In genomic region chr4:43058753-43059654, GRCm38 (mm10) we compare ENCODE assay signal across 8 mouse cellular contexts. TPM values are rescaled to one million over a fixed set of nuclear protein-coding genes. Genes with fewer than 3 reads are reported as not detected.
A peak's percentile ranks its signal among the peaks of the same experiment; 100 is the strongest.
DNase-seq lines count a peak whose midpoint lies in the region; ATAC-seq lines count a peak whose summit lies in the region.

TSS of gene Unc13b (plus strand) at chr4:43058953.

- peak; percentile 97 for DNase-seq in A20 (ENCODE audit: low read depth, low spot score)
- DNase-seq in brain, embryonic 18.5 days (ENCODE audit: low read depth, low spot score) = peak; percentile 89
- peak; percentile 87 to 90 for DNase-seq in heart, adult 9 months (ENCODE audit: low spot score in 2 of 2)
- peak; percentile 92 for DNase-seq in kidney, adult 9 months
- peak; percentile 92 for DNase-seq in liver
- DNase-seq in spleen, postnatal 4 days (ENCODE audit: low spot score in 2 of 2) = peak; percentile 78 to 85

- ATAC-seq in erythroblast, adult 5-6 weeks (replicated peaks; ENCODE audit: low FRiP score, poor library complexity, severe bottlenecking) = peak; percentile 91
- ATAC-seq in monocyte, adult 5-6 weeks (replicated peaks; ENCODE audit: insufficient number of reproducible peaks, low FRiP score, low TSS enrichment, poor library complexity, severe bottlenecking) = peak; percentile 77

RNA-seq across cellular contexts. Expression of gene Unc13b, which starts in this region (rescaled TPM):
- not detected in 2 replicates for total RNA-seq in erythroblast, adult 5-6 weeks (2015; ENCODE audit: low replicate concordance)
- not detected in 2 replicates for total RNA-seq in erythroblast, adult 5-6 weeks (2017; ENCODE audit: low replicate concordance)
- total RNA-seq in monocyte, adult 5-6 weeks (2017) = 0.78 to 3.3 TPM (median 1.7 TPM) in 3 replicates

Comparison
In these comparisons a context has a peak if more than half of its experiments do, and no peak if none do; other contexts are left out.
1. Peak in every context shown above with its lines: DNase-seq and ATAC-seq.
2. Peak in ATAC-seq in erythroblast, adult 5-6 weeks; RNA of the gene not detected or under 1 TPM.